Mouse (Mus musculus) hindbrain, postnatal 0 days (tissue): ENCODE results near the gene Slc7a7. TPM values are rescaled to one million over a fixed set of nuclear protein-coding genes. Genes with fewer than 3 reads are reported as not detected.

Source experiments
- ATAC-seq: fragments of 200-750 bp; cut with Nextera tagmentation; 2 replicates; pipeline ENCODE4 v1.8.0; 2017; ENCODE audit warnings: mild to moderate bottlenecking, moderate TSS enrichment, moderate library complexity
- DNase-seq: peaks from one replicate; pipeline ENCODE4 v3.0.0-alpha.2; 2015; ENCODE audit warnings: low spot score
- H3K27ac ChIP-seq: fragments of 300-500 bp; sonication (generic); 2 replicates; pipeline ENCODE4 v1.5.1; 2014; ENCODE audit warnings: mild to moderate bottlenecking
- H3K27me3 ChIP-seq: fragments of 300-500 bp; sonication (generic); 2 replicates; pipeline ENCODE4 v1.6.1; 2014; ENCODE audit warnings: low read length, mixed read lengths; ENCODE audit not compliant: insufficient read depth
- H3K36me3 ChIP-seq: fragments of 300-500 bp; sonication (generic); 2 replicates; pipeline ENCODE4 v1.6.1; 2014; ENCODE audit warnings: low read length, mixed read lengths; ENCODE audit not compliant: insufficient read depth
- H3K4me1 ChIP-seq: fragments of 300-500 bp; sonication (generic); 2 replicates; pipeline ENCODE4 v1.6.1; 2014; ENCODE audit warnings: antibody characterized with exemption, low read length, mixed read lengths; ENCODE audit not compliant: insufficient read depth
- H3K4me2 ChIP-seq: fragments of 300-500 bp; sonication (generic); 2 replicates; pipeline ENCODE4 v1.6.1; 2014; ENCODE audit warnings: low read depth, mild to moderate bottlenecking, low read length, moderate library complexity, mixed read lengths
- H3K4me3 ChIP-seq: fragments of 300-500 bp; sonication (generic); 2 replicates; pipeline ENCODE4 v1.5.1; 2014; ENCODE audit warnings: low read length
- H3K9ac ChIP-seq: fragments of 300-500 bp; sonication (generic); replicated peaks from 2 replicates; pipeline ENCODE4 v1.6.1; 2014; ENCODE audit warnings: mild to moderate bottlenecking, low read length, moderate library complexity, mixed read lengths
- H3K9me3 ChIP-seq: fragments of 300-500 bp; sonication (generic); 2 replicates; pipeline ENCODE4 v1.6.1; 2016; ENCODE audit warnings: low read length, mixed read lengths
- CTCF ChIP-seq: IDR thresholded peaks from 2 replicates; pipeline ENCODE4 v1.5.1; 2016; ENCODE audit warnings: antibody characterized with exemption, control low read depth, low read depth
- WGBS: fragments of 180-500 bp; shearing (Covaris S2); extraction: QIAGEN DNeasy Blood & Tissue Kit; methylation state at CpG from one replicate; pipeline ENCODE4 v1.1.7; 2014; 5-methylcytosine and 5-hydroxymethylcytosine counted together
- polyA plus RNA-seq: library from polyadenylated mRNA; unstranded; fragments of >200 nt; fragmentation: Nextera tagmentation; extraction: Ambion mirVana; gene quantifications from 2 replicates; pipeline ENCODE4 v1.2.1, GENCODE M21; 2015
- total RNA-seq: library from RNA; depleted of rRNA; stranded (reverse); fragments of >200 nt; gene quantifications from 2 replicates; pipeline ENCODE4 v1.2.3, GENCODE M21; 2014

Gene Slc7a7
- total and polyA plus RNA-seq, 2 experiments from 2014 or later = 3.6 to 4.5 TPM

DNA sequence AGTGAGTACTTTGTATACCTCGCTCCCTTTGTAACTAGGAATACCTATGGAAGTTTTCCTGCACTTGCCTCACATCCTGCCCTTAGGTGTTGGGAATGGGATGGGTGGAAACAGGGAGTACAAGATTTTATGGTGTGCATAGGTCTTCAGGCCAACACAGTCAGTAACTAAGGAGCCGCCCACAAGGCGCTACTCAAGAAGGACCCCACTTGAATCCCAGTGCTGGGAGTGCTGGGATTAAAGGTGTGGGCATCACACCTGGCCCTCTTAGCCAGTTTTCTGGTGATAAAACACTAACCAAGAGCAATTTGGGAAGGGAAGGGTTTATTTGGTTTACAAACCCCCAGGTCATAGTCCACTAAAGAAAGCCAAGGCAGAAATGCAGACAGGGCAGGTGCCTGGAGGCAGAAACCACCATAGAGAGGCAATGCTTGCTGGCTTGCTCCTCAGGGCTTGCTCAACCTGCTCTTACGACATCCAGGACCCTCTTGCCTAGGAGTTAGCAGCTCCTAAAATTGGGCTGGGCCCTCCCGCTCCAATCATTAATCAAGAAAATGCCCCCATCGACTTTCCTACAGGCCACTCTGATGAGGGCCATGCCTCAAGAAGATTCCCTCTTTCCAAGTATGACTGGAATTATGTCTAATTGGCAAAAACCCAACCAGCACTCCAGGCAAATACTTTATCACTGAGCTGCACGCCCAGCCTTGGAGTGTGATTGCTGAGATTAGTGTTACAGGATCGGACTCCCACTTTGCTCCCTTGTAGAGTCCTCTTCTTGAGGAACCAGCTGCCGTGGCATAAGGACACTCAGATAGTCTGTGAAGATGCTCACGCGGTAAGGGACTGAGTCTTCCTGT lies 37.3 kb upstream of the Slc7a7 start:
- Histone ChIP-seq H3K9me3 (no peaks in the 10 kb centered on the region), H3K4me1 (no peaks in the 10 kb centered on the region), H3K9ac (no peak overlapping the region), H3K27ac (no peak overlapping the region), H3K4me2 (no peak overlapping the region), H3K4me3 (no peak overlapping the region), H3K36me3 (no peaks in the 10 kb centered on the region), H3K27me3 (no peaks in the 10 kb centered on the region)
- TF ChIP-seq CTCF = no peak
- DNase-seq (no peak), ATAC-seq (no peak)
- WGBS = 85% methylated on average over 11 of the region's 11 CpGs

DNA sequence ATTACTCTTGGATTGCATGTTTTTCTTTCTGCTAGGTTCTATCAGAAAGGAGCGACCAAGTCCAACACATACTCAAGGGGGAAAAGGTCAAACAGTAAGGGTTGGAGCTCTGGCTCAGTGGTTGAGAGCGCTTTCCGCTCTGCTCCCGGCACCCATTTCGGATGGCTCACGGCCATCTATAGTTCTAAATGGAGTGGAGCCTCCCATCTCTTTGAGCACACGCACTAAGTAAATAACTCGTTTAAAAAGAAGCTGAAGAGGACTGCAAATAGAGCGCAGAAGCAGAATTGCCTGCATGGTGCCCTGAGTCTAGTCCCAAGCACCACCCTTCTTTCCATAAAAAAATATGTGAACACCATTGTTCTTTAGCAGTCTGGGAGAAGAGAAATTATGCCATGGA lies 36.0 kb upstream of the Slc7a7 start:
- no peak for TF ChIP-seq CTCF
- Histone ChIP-seq H3K27ac (no peak overlapping the region), H3K4me2 (no peak overlapping the region), H3K9ac (no peak overlapping the region), H3K36me3 (no peaks in the 10 kb centered on the region), H3K4me1 (no peaks in the 10 kb centered on the region), H3K27me3 (no peaks in the 10 kb centered on the region), H3K4me3 (no peak overlapping the region), H3K9me3 (no peaks in the 10 kb centered on the region)
- ATAC-seq (no peak), DNase-seq (no peak)
- 84% methylated on average over 9 of the region's 9 CpGs for WGBS

DNA sequence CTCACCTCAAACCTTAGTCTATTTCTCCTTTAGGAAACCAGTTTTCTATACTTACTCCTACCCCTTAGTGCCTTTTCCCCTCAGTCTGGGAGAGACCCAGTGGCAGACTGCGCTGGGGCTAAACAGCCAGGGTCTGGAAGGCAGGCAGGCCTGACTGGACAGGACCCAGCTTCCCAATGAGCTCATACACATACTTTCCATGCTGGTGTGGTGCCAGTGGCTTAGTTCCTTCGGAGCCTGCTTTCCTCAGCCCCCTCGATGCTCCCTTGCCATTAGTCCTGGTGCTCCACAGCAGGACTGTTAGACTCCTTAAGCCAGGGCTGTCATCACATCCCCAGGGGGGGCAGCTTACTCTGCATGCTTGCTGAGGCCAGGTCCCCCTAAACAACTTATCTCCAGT lies 27.9 kb upstream of the Slc7a7 start:
- H3K36me3 ChIP-seq = no peaks in the 10 kb centered on the region
- WGBS = 52% methylated on average over 3 of the region's 3 CpGs
- no peak overlapping the region for H3K4me2 ChIP-seq
- no peaks in the 10 kb centered on the region for H3K9me3 ChIP-seq
- no peak for TF ChIP-seq CTCF
- H3K27me3 ChIP-seq = no peaks in the 10 kb centered on the region
- H3K4me1 ChIP-seq = no peaks in the 10 kb centered on the region
- no peak overlapping the region for H3K4me3 ChIP-seq
- no peak overlapping the region for H3K9ac ChIP-seq
- no peak for ATAC-seq
- no peak overlapping the region for H3K27ac ChIP-seq
- no peak for DNase-seq

DNA sequence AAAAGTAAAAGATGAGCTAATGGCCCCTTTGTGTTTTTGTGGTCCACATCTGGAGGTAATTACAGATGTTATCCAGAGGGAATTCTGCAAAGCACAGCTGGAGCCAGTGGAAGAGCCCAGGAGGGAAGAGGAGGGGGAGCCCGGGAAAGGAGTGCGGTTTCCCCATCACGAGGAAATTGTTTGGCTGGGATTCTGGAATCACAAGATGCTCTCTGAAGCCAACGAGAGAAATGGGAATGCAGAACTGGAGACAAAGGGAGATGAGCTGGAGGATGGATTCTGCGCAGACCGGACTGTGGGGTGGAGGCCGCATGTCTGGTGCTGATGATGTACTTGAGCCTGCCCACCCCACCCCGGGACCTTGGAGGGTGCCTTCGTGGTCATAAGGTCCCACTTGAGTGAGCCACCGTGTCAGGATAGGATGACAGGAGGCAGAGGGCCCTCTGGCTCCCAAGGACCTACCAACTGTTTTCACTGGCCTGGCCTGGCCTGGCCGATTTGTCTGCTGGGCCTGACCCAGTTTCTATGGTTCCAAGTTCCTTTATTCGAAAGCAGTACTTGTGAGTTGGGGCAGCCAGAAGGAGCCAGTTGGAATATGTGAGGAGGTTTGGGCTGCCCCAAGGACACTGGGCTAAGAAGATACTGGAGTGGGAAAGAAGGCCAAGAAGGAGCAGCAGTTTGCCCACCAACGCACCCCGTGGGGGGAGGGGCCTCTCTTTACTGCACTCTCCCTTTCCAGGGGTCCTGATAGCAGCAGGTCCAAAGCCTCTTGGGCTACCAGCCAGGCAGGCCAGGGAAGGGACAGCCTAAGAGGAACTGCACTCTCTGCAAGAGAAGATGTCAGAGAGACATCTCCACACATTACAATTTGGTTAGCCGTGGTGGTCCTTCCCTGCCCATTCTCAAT lies 26.4 kb upstream of the Slc7a7 start:
- DNase-seq (no peak), ATAC-seq (peak; percentile 30; the same call in 1 of the 2 replicates)
- no peak overlapping the region for H3K9ac ChIP-seq
- H3K27ac ChIP-seq = peak overlapping the region; percentile 2; the same call in 1 of the 2 replicates
- no peaks in the 10 kb centered on the region for H3K36me3 ChIP-seq
- H3K4me2 ChIP-seq = no peak overlapping the region
- H3K9me3 ChIP-seq = no peaks in the 10 kb centered on the region
- no peak overlapping the region for H3K4me3 ChIP-seq
- H3K4me1 ChIP-seq = no peaks in the 10 kb centered on the region
- no peaks in the 10 kb centered on the region for H3K27me3 ChIP-seq
- TF ChIP-seq CTCF = no peak
- 62% methylated on average over 15 of the region's 15 CpGs for WGBS

DNA sequence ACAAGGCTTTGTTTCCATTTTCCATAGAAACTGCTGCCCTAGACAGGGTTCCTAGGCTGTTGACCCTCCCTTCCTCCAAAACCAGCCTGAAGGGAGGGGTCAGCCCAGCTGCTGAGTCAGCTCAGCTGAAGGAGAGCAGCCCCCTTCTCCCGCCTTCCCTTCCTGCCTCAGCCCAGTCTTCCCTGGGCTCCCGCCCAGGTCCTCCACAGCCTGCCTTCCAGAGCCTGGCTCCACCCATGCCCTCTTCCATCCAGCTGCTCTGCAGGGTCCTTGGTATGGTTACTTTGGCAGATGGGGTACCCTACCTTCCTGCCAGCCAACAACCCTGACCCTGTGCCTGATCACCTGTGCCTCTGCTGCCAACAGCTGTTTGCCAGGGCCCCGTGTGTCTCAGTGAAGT lies 25.6 kb upstream of the Slc7a7 start:
- 30% methylated on average over 3 of the region's 3 CpGs for WGBS

DNA sequence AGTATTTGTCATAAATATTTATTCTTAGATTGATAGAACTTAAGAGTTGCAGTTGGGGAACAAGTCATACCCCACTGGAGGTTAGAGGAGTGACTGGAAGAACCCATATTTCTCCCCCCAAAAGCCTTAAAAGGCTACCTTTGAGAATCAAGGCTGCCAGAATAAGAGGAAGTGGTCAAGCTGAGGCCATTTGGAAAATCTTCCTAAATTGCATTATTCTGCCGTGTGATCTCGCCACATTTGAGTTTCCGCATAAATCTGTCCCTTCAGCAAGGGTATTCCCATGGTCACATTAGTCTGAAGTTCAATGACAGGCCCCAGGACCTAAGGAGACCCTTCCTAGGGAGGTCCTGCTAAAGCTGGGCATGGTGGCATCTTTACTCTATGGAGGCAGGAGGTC lies 25.0 kb upstream of the Slc7a7 start:
- no peak overlapping the region for H3K4me3 ChIP-seq
- no peaks in the 10 kb centered on the region; the same call in 1 of the 2 replicates for H3K36me3 ChIP-seq
- no peak for TF ChIP-seq CTCF
- WGBS = 81% methylated on average over 3 of the region's 3 CpGs
- DNase-seq = no peak
- no peak for ATAC-seq
- H3K27me3 ChIP-seq = no peaks in the 10 kb centered on the region
- no peak overlapping the region for H3K27ac ChIP-seq
- H3K9ac ChIP-seq = no peak overlapping the region
- no peaks in the 10 kb centered on the region for H3K4me1 ChIP-seq
- H3K4me2 ChIP-seq = no peak overlapping the region
- H3K9me3 ChIP-seq = no peaks in the 10 kb centered on the region

More for the DNA sequence above, 25.6 kb upstream of the Slc7a7 start:
- Histone ChIP-seq H3K4me3 (no peak overlapping the region), H3K36me3 (no peaks in the 10 kb centered on the region; the same call in 1 of the 2 replicates), H3K9ac (no peak overlapping the region), H3K9me3 (no peaks in the 10 kb centered on the region), H3K27ac (peak overlapping the region; percentile 6; the same call in 1 of the 2 replicates), H3K4me1 (no peaks in the 10 kb centered on the region), H3K4me2 (no peak overlapping the region), H3K27me3 (no peaks in the 10 kb centered on the region)
- no peak for DNase-seq
- peak; percentile 16; the same call in 1 of the 2 replicates for ATAC-seq
- TF ChIP-seq CTCF = no peak
